Mouse (Mus musculus) cerebellum, postnatal 10 days (tissue): ENCODE results near the gene Spint1.

Experiments used
- DNase-seq, 2 experiments: peaks; one replicate each; pipeline ENCODE4 v3.0.0; 2021; ENCODE audit warnings: mixed read lengths in 2 of 2

Spint1 gene

DNA sequence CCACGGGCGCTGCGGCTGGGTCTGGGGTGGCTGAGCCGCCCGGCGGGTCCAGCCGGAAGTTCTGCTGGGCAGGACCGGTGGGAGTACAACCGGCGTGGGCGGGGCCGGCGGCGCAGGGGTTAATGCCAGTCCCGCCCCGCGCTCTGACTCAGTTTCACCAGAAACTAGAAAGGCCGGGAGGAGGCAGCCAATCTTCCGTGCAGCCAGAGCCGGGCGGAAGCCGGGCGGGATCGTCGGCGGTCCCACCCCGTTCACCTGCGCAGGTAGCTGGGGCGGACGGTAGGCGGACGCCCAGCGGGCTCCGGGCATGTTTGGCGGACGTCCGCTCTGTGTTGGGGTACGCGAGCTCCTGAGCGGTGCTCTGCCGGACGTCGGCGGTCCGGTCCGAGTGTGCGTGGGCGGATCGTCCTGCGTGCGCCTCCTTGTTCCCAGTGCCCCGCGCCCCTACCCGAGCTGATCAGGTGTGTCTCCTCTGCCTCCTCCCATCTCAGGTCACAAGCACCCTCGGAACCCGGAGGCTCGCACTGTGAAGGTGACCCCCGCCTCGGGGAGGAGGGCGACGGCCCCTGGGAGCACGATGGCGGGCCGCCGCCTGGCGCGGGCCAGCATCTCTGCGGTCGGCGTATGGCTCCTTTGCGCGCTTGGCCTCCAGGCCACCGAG, at the start of gene Spint1:
Gene Spint1, plus strand, starts transcription at position 153 of the 661 bp plus-strand sequence.
- DNase-seq: peak in 1 of 2 experiments; percentile 13

DNA sequence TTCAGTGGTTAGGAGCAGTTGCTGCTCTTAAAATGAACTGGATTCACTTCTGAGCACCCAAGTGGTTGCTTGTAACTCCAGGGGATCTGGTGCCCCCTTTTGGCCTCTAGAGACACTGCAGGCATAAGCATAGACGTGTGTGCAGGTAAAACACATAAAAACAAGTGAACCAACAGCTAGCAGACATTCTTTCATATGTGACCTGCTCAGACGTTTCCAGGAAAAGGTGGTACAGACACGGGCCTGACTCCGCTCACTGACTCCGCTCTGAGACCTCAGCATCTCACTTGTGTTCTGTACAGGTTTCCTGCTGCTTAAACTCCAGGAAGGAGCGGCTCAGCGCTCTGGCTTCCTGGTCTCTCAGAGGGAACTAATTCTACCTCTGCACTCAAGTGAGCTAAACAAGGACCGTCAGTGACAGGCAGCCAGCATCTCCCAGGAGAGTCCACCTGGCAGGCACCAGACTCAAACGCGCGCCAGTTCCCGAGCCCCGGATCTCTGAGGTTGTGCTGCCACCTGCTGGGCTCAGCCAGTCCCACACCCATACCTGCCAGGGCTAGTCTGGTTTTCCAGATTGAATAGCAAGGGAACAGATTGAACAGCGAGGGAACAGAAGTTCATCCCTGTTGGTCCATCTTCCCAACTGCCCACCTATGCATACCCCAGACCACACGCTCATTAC, 48.0 kb upstream of the Spint1 start:
- DNase-seq: peak; percentile 96 to 97

DNA sequence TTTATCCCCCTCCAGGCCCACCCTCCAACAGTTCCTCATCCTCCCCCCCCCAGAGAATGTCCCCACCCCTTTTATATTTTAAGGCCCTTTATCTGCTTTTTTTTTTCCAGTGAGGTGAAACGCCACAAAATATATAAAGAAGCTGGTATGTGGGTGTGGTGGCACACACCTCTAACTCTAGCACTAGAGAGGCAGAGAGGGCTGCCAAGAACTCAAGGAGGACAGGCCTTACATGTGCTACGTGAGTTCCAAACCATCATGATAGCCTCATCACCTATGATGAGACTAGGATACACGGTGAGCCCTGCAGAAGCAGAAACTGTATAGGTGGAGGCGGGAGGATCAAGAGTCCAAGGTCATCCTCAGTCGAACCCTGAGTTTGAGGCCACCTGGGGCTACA, 46.2 kb upstream of the Spint1 start:
- DNase-seq: no peak

DNA sequence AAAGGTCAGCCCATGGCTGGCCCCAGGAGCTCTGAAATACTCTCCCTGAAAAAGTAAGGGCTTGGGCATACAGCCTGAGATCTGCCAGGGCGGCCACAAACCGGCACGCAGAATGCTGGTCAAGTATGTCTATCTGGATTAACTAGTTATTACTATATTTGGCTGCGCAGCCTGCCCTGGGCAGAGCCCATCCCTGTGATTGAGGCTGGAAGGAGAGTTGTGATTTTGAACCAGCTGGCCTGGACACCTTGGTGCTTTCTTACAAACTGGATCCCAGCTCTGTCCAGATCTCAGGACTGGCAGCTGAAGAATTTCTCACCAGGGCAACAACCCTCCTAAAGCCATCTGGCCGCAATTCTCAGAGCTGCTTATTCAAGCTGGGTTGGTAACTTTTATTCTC, 43.0 kb upstream of the Spint1 start:
- DNase-seq: peak in 1 of 2 experiments; percentile 28

DNA sequence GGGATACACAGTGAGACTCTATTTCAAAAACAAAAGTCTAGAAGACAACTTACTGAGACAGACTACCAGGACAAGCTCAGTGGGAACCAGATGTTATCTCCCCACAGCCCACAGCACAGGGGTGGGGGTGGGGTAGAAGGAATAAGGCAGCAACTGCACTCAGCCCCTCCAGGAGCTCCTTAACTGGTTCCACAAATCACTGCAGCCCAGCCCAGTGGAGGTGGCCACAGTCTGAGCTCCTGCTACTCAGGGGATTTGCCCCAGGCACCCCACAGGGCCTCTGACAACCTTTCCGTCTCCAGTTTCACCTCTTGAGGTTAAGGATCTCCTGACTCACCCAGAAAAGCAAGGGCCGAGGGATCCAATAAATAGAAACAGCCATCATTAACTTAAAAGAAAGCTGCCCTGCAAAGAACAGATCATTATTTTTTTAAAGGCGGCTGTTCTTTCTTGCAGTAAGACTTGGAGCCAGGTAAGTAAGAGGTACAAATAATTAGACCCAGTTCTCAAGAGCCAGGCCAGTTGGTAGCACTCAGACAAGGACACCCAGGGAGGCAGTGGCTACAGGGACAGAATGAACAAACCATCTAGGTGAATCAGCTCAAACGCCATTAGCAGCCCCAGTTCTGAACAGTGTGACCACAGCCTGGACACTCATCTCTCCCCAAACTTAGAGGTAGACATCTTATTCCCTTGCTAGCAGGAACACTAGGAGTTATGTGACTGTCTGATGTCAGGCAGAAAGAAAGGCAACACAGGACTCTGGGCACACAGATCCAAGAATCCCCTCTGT, 40.6 kb upstream of the Spint1 start:
- no peak for DNase-seq

DNA sequence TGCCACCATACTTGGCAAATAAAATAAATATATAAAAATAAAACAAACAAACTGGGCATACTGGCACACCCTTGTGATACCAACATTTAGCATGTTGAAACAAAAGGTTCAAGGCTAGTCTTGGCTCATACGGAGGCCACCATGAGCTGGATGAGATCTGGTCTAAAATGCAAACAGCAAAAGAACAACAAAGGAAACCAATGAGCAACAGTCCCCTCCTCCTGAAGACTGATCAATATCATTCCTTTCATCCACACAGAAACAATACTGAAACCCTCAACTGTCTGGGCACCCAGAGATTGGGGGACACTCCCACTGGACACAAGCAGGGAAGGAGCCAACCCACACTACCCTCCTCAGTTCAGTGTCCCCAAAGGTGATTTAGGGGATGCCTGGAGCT, 39.7 kb upstream of the Spint1 start:
- DNase-seq: no peak

DNA sequence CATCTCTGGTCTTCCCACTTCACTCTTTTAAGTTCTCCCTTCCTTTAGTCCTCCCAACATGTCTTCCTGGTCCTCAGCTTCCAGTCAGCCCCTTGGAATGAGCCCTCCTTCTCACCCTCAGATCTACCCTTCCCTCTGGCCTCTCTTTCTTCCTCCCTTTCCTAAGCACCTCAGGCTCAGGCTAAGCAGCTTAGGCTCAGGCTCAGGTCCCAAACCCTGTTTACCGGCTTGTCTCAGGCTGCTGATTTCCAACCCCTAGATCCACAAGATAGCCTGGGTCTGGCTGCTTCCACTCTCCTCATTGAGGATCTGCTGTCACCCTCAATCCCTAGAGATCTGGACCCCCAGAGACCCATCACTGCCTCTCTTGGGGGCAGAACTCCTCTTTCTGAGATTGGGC, 39.1 kb upstream of the Spint1 start:
- no peak for DNase-seq

DNA sequence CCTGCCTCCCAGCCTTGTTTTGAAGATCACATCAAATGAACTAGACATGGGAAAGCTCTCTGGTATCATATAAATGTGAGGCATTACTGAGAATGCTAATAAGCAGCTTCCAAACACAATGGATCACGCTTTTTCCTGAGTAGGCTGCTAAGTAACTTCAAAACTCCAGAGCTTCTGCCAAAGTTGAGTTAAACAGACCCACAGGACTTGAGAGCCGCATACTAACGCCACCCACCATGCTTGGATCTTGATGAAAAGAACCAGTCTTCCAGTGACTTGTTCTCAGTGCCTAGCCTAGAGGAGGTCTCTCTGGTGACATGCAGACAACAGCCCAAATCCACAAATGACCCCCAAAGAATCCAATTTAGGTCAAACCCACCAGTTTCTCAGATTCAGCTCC, 38.2 kb upstream of the Spint1 start:
- no peak for DNase-seq

DNA sequence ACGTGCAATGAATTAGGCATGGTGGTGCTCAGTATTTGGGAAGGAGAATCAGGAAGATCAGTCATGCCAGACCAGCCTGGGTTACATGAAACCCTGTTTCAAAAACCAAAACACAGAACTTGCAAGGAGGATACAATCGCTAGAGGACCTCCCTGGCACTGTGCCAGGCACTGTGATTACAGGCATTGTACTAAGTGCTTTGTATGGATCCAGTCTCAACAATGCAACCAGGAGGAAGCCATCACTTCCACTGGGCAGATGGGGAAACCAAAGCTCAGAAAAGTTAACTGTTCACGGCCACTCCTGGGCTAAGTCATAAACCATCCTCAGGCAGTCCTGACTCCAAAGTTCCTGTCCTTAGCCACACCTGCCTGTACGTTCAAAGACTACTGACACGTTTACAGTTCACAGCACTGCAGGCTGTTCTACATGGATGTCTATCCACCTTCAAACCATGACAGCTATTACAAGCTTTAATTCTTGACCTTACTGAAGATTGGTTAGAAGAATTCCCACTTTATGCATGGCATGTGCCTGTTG, 34.2 kb upstream of the Spint1 start:
- peak; percentile 51 to 55 for DNase-seq

DNA sequence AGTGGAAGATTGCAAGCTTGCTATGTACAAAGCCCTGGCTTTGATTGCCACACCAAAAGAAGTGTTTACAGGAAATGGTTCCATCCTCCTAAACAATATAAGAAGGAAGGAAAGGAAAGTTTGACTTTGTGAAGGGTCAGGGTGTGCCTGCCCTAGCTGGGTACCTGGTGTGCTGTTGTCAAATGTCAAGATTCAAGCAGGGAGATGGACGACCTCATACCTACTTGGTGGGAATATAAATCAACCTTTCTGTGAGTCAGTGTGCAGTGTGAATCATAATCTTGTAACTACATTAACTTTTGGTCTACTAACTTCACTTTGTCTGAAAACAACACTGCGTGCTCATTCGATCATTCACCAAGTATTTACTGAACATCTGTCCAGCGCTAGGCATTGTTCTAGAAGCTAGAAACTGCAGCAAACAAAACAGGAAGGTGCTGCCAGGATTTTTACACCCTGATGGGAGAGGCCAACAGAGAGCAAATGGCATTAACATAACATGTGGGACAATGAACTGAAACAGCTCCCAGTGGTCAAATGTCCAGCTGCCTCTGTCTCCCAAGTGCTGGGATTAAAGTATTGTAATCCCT, 33.2 kb upstream of the Spint1 start:
- DNase-seq: no peak

DNA sequence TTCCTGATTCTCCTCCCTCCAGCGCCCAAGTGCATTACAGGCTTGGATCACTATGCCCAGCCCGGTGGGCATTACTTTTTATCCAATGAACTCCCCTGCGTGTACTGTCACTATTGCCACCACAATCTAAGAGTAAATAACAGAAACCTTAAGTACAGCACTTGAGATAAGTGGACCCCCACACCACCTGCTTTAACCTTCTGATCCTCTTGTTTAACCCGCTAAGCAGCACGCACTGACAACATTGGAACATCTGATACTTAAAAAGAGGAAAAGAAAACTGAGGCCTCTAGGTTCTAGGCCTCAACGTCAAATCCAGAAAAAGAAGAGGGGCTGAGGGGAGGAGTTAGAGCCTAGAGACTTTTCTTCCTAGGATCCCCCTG, 29.2 kb upstream of the Spint1 start:
- peak in 1 of 2 experiments; percentile 24 for DNase-seq

DNA sequence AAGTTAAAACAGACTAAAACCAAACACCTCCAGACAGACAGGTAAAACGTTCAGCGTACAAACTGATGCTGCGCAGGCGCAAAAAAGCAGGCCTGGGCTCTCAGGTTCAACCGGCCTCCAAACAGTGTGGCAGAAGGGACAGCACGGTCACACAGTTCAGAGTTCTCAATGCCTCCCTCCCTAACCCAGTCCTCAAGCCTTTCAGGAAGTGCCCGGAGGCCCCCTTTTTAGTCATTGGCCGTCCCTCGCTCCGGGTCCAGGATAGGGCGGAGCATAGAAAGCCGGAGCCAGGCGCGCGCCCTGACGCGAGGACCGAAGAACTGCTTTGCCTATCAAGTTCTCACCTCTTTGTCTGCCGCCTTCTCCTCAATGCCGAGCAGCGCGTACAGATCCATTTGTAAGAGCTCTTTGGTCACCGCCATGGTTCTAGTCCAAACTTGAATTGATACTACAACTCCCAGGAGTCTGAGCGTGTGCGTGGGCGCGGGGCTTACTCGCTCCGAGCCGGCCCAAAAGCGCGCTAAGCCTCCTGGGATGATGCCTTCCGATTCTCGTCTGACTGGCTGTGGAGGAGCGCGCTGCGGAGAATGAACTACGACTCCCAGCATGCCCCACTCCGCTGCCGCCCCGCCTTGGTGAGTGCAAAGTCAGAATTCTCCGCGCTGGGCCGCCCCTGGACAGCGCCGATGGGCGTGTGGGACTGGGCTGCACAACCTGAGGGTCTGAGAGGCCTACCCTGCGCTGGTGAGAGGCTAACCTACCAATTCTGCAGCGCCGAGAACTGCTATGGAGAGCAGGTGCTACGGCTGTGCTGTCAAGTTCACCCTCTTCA, 28.6 kb upstream of the Spint1 start, which contains the start of the genes Zfyve19 and Dnajc17:
Gene Zfyve19, plus strand, starts transcription at position 274 of the 832 bp plus-strand sequence.
Gene Dnajc17, minus strand, starts transcription at position 452 of the 832 bp plus-strand sequence.
- peak; percentile 96 to 98 for DNase-seq

DNA sequence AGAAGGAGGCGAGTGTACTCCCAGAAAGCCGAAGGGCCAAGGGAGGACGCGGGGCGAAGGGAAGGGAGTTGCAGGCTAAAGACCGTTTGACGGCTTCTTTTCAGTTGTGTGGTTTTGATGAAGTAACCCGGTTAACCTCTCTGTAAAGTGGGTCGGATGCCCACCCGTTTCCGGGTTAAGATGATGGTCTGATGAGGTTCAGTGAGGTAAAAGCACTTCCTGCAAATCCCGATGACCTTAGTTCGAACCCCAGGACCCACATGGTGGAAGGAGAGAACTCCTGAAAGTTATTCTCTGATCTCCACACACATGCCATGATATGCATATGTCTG, 28.0 kb upstream of the Spint1 start:
- no peak for DNase-seq

DNA sequence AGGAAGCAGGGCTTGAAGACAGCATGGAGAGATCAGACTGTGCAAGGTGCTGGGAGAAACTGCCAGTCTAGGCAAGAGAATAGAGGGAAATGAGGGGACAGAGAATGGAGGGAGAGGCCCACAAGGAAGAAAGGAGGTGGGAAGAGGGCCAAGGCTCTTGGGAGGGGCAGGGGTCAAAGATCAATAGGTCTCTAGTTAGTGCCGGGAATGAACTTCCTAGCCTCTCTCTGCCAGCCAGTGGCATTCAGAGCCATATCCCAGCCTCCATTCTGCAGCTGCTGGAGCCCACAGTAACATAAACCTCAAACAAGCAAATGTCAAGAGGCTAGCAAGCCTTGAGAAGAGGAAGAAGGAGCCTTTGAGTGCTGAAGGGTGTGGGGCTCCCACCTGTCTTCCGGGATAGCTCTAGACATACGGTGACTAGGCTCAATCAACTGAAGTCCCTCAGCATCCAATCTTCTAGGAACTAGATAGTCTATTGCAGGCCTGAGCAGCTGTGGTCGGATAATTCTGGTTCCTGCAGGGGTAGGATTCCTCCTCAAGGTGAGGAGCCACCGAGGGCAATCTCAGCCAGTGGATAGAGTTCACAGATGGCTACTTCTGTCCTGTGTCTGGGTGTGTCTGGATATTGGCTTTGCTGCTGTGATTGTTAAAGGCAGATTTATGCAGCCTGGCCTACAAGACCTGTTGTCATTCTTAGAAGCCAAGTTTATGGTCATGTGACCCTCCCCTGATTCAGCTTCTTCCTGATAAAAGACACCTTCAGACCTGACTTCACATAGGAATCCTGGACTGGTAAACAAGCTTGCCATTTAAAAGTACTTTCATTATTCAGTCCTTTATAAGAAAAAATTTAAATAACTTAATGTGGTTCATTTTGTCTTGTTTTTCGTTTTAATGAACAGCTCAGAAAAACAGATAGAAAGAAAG, 7.1 kb upstream of the Spint1 start, which contains the start of gene Ppp1r14d:
Gene Ppp1r14d, minus strand, starts transcription at position 132 of the 930 bp plus-strand sequence.
- no peak for DNase-seq

DNA sequence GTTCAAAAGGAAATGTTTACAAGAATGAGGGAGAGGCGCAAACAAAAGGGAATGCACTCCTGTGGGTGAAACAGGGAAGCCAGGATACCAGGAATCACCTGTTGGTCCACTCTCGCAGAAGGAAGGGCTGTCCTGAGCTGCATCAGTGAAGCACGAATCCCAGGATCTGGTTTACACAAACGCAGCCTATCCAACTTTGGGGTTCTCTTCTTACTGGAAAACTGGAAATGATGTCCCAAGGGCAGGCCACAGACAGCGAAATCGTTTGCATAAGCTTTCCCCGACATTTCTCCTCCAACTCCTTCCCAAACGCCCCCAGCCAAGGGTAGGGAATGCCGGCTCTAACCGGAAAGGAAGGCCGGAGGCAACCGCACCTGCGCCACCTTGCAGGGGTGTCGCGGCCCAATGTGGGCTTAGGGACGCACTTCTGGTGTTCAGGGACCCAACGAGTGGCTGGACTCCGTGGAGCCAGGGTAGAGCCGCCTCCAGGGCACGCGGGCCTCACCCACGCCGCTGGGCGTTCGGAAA, 416 bp upstream of the Spint1 start:
- DNase-seq: no peak

DNA sequence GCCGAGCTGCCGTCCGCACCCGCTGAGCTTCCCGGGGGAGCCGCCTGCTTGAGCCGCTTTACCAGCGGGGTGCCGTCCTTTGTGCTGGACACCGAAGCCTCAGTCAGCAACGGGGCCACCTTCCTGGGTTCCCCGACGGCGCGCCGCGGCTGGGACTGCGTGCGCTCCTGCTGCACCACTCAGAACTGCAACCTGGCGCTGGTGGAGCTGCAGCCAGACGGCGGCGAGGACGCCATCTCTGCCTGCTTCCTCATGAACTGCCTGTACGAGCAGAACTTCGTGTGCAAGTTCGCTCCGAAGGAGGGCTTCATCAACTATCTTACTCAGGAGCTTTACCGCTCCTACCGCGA, 684 bp downstream of the Spint1 start:
- peak; percentile 23 to 25 for DNase-seq

DNA sequence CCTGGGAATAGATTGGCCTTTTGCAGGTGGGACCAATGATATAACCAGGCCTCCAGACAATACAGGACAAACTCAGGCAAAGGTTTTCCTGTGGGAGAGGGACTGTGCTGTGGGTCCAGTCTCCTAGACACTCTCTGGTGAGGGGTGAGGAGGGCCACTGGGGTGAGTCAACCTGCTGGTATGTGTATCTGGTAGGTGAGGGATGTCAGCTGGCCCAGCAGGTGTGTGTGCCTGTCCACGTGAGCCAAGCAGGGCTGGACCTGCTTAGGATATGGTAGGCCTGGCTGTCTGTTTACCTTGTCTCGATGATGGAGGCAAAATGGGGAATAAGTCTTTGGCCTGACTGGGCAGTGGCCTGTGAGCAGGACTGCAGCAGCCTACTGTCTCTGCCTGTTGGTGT, 1.5 kb downstream of the Spint1 start:
- no peak for DNase-seq

DNA sequence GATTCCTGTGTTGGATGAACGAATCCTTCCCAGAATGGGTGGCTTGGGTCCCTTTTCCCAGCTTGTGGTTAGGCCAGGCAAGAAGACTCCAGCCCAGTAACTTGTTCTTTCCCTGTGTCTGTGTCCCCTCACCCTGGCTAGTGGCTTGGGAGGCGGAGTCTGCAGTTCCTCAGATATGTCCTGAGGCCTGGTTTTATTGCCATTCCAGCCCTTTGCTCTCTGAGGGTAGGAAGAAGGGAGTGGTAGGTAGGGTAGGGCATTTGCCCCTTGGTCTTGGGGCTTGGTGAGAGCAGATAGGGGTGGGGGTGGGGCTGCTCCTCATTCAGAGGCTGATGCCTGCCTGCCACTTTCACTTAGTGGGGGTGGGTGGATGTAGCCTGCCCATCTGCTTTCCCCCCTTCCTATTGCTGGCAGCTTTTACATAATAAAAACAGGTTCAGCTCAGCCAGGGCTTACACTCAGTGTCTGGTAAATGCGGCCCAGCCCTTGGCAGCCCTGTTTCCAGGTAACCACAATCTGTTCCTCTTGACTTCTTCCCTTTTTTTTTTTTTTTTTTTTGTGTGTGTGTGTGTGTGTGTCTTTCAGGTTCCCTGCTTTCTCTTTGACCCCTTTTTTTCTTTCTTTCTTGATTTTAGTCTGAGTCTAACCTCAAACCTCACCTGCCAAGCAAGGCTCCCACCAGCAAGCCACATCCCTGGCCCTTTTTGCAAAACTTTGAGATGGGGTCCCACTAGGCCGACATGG, 3.1 kb downstream of the Spint1 start:
- DNase-seq: no peak

DNA sequence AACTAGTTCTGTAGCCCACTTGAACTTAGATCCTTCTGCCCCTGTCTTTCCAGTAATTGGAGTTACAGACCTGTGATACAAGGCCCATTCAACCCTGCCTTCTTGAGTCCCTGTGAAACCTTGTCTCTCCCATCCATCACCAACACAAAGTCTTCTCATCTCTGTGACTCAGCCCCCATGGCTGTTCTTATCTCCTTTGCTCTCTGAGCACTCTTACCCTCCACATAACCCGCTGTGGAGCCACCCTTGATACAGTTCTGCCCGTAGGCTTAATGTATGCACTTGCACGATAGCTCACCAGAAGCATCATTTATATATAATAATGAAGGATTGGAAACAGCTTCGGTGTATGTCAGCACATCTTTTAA, 3.6 kb downstream of the Spint1 start:
- DNase-seq: no peak

DNA sequence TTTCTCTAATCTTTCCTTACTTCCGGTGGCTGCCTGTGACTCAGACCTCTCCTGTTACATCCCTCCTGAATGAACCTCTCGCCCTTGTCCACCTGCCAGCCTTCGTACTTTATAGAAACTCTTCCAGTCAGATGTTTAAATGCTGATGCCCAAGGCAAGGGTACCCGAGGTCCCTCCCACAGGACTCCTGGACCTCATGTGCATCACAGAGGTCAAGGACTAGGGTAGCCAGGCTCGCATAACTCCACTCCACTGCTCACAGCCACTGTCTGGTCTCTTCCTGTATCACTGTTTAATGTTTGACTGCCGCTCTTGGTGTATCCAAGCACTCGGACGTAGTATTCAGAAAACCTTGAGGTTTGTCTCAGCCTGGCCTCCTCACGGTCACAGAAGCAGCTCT, 5.4 kb downstream of the Spint1 start:
- DNase-seq: no peak
